Comparison of ENCODE assay signal across 26 mouse cellular contexts in the genomic region with DNA sequence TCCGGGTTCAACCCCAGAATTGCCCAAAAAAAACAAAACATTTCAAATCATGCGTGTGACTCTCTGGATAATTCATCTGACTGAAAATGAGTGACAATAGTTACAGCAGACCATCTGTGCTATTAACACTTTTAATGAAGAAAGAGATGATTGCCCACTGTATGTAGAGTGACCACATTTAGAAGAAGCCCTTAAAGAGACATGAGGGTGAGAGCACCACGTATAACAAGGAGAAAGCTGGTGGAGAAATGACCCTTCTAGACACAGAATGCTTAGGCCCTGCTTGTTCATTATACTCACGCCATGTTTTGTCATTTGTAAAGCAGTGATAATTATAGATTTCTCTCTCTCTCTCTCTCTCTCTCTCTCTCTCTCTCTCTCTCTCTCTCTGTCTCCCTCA.
"Had no signal": no experiment of that assay in that cellular context is flagged by ENCODE, and none has a peak within 500 bp of the region (broad histone marks: within the 10 kb centered on the region; RNA-seq: fewer than 3 reads in every experiment).

No protein-coding gene starts in this region.

- H3K4me1 ChIP-seq: heart, embryonic 10.5 days; heart, embryonic 12.5 days; hindbrain, embryonic 10.5 days; hindbrain, embryonic 12.5 days; intestine, embryonic 15.5 days; limb, embryonic 13.5 days; limb, embryonic 15.5 days; liver, embryonic 12.5 days had no signal

- ATAC-seq: hindbrain, embryonic 16.5 days; inflammation-experienced regulatory T-cells, adult 6 months; intestine, embryonic 15.5 days; intestine, postnatal 0 days; liver, embryonic 12.5 days had no signal

- DNase-seq: gastrocnemius, adult 2 months; gastrocnemius, postnatal 10 days; gastrocnemius, postnatal 25 days; heart, adult 18-20 months; heart, postnatal 10 days; heart, postnatal 4 days; kidney, adult 18-20 months; kidney, adult 8-10 months; kidney, postnatal 14 days; kidney, postnatal 36 days; layer of hippocampus, adult 9-11 months; layer of hippocampus, postnatal 36 days; left cerebral cortex, postnatal 4 days had no signal

- H3K9me3 ChIP-seq: heart, embryonic 10.5 days; heart, embryonic 12.5 days; hindbrain, embryonic 10.5 days; hindbrain, embryonic 12.5 days; intestine, embryonic 15.5 days; limb, embryonic 13.5 days; limb, embryonic 15.5 days; liver, embryonic 12.5 days had no signal

- H3K9ac ChIP-seq: heart, embryonic 12.5 days; hindbrain, embryonic 12.5 days; hindbrain, embryonic 14.5 days; intestine, embryonic 15.5 days; limb, embryonic 13.5 days; limb, embryonic 15.5 days; liver, embryonic 12.5 days; liver, embryonic 14.5 days had no signal

- H3K27me3 ChIP-seq: hindbrain, embryonic 12.5 days; intestine, embryonic 15.5 days; liver, embryonic 12.5 days had no signal

- H3K4me2 ChIP-seq: heart, embryonic 12.5 days; hindbrain, embryonic 12.5 days; hindbrain, embryonic 14.5 days; intestine, embryonic 15.5 days; limb, embryonic 13.5 days; limb, embryonic 15.5 days; liver, embryonic 12.5 days had no signal

- H3K36me3 ChIP-seq: heart, embryonic 10.5 days; heart, embryonic 12.5 days; hindbrain, embryonic 10.5 days; hindbrain, embryonic 12.5 days; intestine, embryonic 15.5 days; limb, embryonic 13.5 days; limb, embryonic 15.5 days; liver, embryonic 12.5 days had no signal

- H3K4me3 ChIP-seq: gastrocnemius, adult 2 months; heart, embryonic 10.5 days; heart, embryonic 12.5 days; hindbrain, embryonic 10.5 days; hindbrain, embryonic 12.5 days; intestine, embryonic 15.5 days; limb, embryonic 13.5 days; limb, embryonic 15.5 days; liver, embryonic 12.5 days had no signal

- H3K27ac ChIP-seq: gastrocnemius, adult 2 months; heart, embryonic 10.5 days; hindbrain, embryonic 10.5 days; hindbrain, embryonic 12.5 days; hindbrain, embryonic 14.5 days; intestine, embryonic 15.5 days; limb, embryonic 13.5 days; limb, embryonic 15.5 days; liver, embryonic 12.5 days; liver, embryonic 14.5 days had no signal
